Mouse (Mus musculus) midbrain, embryonic 10.5 days (tissue): ENCODE results near the gene Cdh13. TPM values are rescaled to one million over a fixed set of nuclear protein-coding genes. Genes with fewer than 3 reads are reported as not detected.

ENCODE experiments used
- DNase-seq: peaks from one replicate; pipeline ENCODE4 v3.0.0-alpha.2; 2017; ENCODE audit warnings: low spot score
- H3K27ac ChIP-seq: fragments of 300-500 bp; sonication (generic); replicated peaks from 2 replicates; pipeline ENCODE4 v1.5.1; 2016; ENCODE audit warnings: mild to moderate bottlenecking
- H3K27me3 ChIP-seq: fragments of 300-500 bp; sonication (generic); 2 replicates; pipeline ENCODE4 v1.6.1; 2016; ENCODE audit warnings: low read depth, mild to moderate bottlenecking; ENCODE audit not compliant: poor library complexity, severe bottlenecking
- H3K36me3 ChIP-seq: fragments of 300-500 bp; sonication (generic); 2 replicates; pipeline ENCODE4 v1.6.1; 2016; ENCODE audit warnings: mild to moderate bottlenecking, moderate library complexity
- H3K4me1 ChIP-seq: fragments of 300-500 bp; sonication (generic); 2 replicates; pipeline ENCODE4 v1.6.1; 2016
- H3K4me3 ChIP-seq: fragments of 300-500 bp; sonication (generic); 2 replicates; pipeline ENCODE4 v1.5.1; 2016; ENCODE audit warnings: mild to moderate bottlenecking, moderate library complexity
- H3K9me3 ChIP-seq: fragments of 300-500 bp; sonication (generic); replicated peaks from 2 replicates; pipeline ENCODE4 v1.6.1; 2016; ENCODE audit warnings: mild to moderate bottlenecking
- WGBS: fragments of 180-500 bp; shearing (Covaris S2); methylation state at CpG from one replicate; pipeline ENCODE4 v1.1.7; 2016; 5-methylcytosine and 5-hydroxymethylcytosine counted together
- polyA plus RNA-seq: library from polyadenylated mRNA; unstranded; fragments of >200 nt; fragmentation: Nextera tagmentation; extraction: Ambion mirVana; gene quantifications from 2 replicates; pipeline ENCODE4 v1.2.1, GENCODE M21; 2016

Gene Cdh13
- polyA plus RNA-seq, 1 experiment from 2014 or later, result 2.5 TPM

DNA sequence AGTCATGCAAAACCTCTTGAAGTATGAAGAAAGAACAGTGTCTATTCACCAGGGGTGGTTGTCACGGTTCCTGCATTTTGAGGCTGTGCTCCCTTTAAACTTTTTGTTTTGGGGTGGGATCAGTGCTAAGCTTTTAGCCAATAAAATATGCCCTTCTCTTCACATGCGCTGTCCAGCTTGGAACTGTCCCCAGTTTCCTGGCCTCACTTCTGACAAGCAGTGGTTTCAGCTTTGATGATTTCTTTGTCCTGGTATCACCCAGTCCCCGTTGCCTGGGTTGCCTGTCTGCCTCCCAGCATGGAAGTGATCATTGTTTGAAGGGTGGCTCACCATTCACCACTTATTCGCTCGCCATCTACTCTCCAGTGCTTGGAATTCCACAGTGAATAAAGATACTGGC is 156.3 kb downstream of the Cdh13 start:
- no peak for DNase-seq
- no peaks in the 10 kb centered on the region for H3K27me3 ChIP-seq
- H3K4me1 ChIP-seq, result peaks cover 5% of the 10 kb centered on the region; the same call in 1 of the 2 replicates
- no peaks in the 10 kb centered on the region for H3K9me3 ChIP-seq
- 57% methylated on average over 5 of the region's 5 CpGs for WGBS
- H3K36me3 ChIP-seq, result no peaks in the 10 kb centered on the region
- H3K27ac ChIP-seq, result no peak overlapping the region
- no peak overlapping the region for H3K4me3 ChIP-seq

DNA sequence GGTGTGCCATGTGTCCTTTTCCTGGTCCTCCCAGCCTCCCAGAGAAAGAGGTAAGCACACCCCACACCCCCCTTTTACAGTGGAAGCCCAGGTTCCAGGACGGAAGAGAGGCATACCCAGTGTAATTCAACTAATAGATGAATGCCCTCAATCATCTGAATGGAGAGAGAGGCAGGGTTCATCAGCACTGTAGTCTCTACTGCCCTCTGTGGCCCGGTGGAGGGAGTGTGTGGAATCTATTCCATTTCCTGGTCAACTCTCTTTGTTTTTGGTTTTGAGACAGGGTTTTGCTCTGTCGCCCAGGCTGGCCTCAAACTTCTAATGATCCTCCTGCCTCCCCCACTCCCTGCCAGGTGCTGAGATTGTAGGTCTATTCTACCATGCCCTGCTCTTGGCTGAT is 159.8 kb downstream of the Cdh13 start:
- WGBS, result 61% methylated on average over 3 of the region's 3 CpGs
- Histone ChIP-seq H3K4me1 (peaks cover 5% of the 10 kb centered on the region; the same call in 1 of the 2 replicates), H3K36me3 (no peaks in the 10 kb centered on the region), H3K27me3 (no peaks in the 10 kb centered on the region), H3K27ac (no peak overlapping the region), H3K9me3 (no peaks in the 10 kb centered on the region), H3K4me3 (no peak overlapping the region)
- no peak for DNase-seq

GRCm38 (mm10) chr8:118444651-118445207 is 161.2 kb downstream of the Cdh13 start:
- WGBS, result 92% methylated on average over 8 of the region's 8 CpGs
- Histone ChIP-seq H3K4me1 (peaks cover 3% of the 10 kb centered on the region; the same call in 1 of the 2 replicates), H3K9me3 (no peaks in the 10 kb centered on the region)

GRCm38 (mm10) chr8:118446516-118446915 is 163.0 kb downstream of the Cdh13 start:
- no peaks in the 10 kb centered on the region for H3K27me3 ChIP-seq
- 89% methylated on average over 9 of the region's 9 CpGs for WGBS

More at GRCm38 (mm10) chr8:118444651-118445207, 161.2 kb downstream of the Cdh13 start:
- Histone ChIP-seq H3K27ac (no peak overlapping the region), H3K27me3 (no peaks in the 10 kb centered on the region), H3K4me3 (no peak overlapping the region), H3K36me3 (no peaks in the 10 kb centered on the region)
- no peak for DNase-seq

GRCm38 (mm10) chr8:118448011-118448410 is 164.5 kb downstream of the Cdh13 start:
- Histone ChIP-seq H3K9me3 (no peaks in the 10 kb centered on the region), H3K36me3 (no peaks in the 10 kb centered on the region), H3K4me1 (no peaks in the 10 kb centered on the region), H3K4me3 (no peak overlapping the region), H3K27me3 (no peaks in the 10 kb centered on the region), H3K27ac (no peak overlapping the region)
- WGBS, result 95% methylated on average over 6 of the region's 6 CpGs
- DNase-seq, result no peak

More at GRCm38 (mm10) chr8:118446516-118446915, 163.0 kb downstream of the Cdh13 start:
- Histone ChIP-seq H3K4me3 (no peak overlapping the region), H3K9me3 (no peaks in the 10 kb centered on the region), H3K36me3 (no peaks in the 10 kb centered on the region), H3K27ac (no peak overlapping the region), H3K4me1 (no peaks in the 10 kb centered on the region)
- no peak for DNase-seq

DNA sequence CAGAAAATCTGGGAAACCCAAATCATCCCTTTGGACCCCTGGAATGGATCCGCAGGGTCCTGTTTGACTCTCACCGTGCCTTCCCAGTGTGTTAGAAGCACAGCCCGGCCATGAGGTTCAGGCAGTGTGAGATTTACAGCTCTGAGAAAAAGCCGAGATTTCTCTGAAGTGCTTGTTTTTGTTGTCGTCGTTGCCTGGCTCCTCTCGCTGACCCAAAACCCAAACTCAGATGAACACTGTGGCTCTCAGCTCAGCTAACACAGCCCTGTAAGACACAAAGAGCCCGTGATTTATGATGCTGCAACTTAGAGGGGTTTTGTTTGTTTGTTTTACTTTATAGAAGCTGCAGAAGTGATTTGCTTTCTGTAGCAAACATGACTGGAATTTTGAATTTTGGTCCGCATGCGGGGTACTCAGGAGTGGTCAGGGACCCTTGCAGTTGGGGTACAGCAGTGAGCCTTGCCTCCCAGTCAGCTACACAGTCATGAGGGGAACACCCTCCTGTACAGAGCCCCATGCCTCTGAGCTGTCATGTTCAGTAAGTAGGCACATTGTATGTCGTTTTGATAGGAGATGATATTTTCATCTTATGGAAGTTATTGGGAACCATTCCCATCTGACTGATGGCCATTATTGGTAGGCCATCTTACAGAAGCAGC is 169.0 kb downstream of the Cdh13 start:
- WGBS, result 91% methylated on average over 11 of the region's 11 CpGs

DNA sequence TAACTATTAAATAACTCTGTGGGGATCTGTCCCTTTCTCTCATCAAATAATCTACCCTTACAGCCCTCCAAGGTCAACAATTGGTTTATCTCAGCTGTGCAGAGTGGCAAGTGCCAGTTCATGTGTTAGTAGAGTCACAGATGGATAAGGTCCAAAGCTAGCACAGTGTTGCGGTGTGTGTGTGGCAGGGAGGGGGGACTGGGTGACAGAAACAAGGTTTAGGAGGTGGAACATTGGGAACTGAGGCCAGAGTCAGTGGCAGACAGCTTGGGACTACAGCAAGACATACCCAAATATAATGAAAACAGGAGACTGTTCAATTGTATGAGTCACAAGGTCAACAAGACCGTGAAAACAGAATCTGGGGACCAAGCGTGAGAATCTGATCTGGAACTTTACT is 171.7 kb downstream of the Cdh13 start:
- Histone ChIP-seq H3K27me3 (no peaks in the 10 kb centered on the region), H3K4me3 (no peak overlapping the region), H3K4me1 (no peaks in the 10 kb centered on the region), H3K9me3 (no peaks in the 10 kb centered on the region), H3K27ac (no peak overlapping the region), H3K36me3 (no peaks in the 10 kb centered on the region)
- DNase-seq, result no peak
- 78% methylated on average over 3 of the region's 3 CpGs for WGBS

More for the DNA sequence above, 169.0 kb downstream of the Cdh13 start:
- Histone ChIP-seq H3K9me3 (no peaks in the 10 kb centered on the region), H3K36me3 (no peaks in the 10 kb centered on the region), H3K4me1 (no peaks in the 10 kb centered on the region), H3K27ac (no peak overlapping the region), H3K4me3 (no peak overlapping the region), H3K27me3 (no peaks in the 10 kb centered on the region)
- DNase-seq, result no peak

GRCm38 (mm10) chr8:118465330-118465948 is 181.9 kb downstream of the Cdh13 start:
- Histone ChIP-seq H3K27ac (no peak overlapping the region), H3K4me1 (no peaks in the 10 kb centered on the region), H3K27me3 (no peaks in the 10 kb centered on the region), H3K36me3 (no peaks in the 10 kb centered on the region), H3K4me3 (no peak overlapping the region), H3K9me3 (no peaks in the 10 kb centered on the region)
- DNase-seq, result no peak
- WGBS, result 89% methylated on average over 3 of the region's 3 CpGs

GRCm38 (mm10) chr8:118477587-118477986 is 194.1 kb downstream of the Cdh13 start:
- no peaks in the 10 kb centered on the region for H3K36me3 ChIP-seq
- H3K4me1 ChIP-seq, result no peaks in the 10 kb centered on the region
- no peaks in the 10 kb centered on the region for H3K27me3 ChIP-seq
- H3K9me3 ChIP-seq, result no peaks in the 10 kb centered on the region
- H3K4me3 ChIP-seq, result no peak overlapping the region
- DNase-seq, result no peak
- no peak overlapping the region for H3K27ac ChIP-seq
- WGBS, result 73% methylated on average over 9 of the region's 9 CpGs

GRCm38 (mm10) chr8:118488735-118489134 is 205.2 kb downstream of the Cdh13 start:
- H3K27ac ChIP-seq, result no peak overlapping the region
- H3K4me3 ChIP-seq, result no peak overlapping the region
- WGBS, result 81% methylated on average over 4 of the region's 4 CpGs
- H3K4me1 ChIP-seq, result peaks cover 16% of the 10 kb centered on the region
- no peaks in the 10 kb centered on the region for H3K27me3 ChIP-seq
- no peaks in the 10 kb centered on the region for H3K36me3 ChIP-seq
- no peaks in the 10 kb centered on the region for H3K9me3 ChIP-seq
- no peak for DNase-seq

GRCm38 (mm10) chr8:118502509-118502908 is 219.0 kb downstream of the Cdh13 start:
- 71% methylated on average over 8 of the region's 8 CpGs for WGBS
- Histone ChIP-seq H3K9me3 (no peaks in the 10 kb centered on the region), H3K4me1 (peaks cover 13% of the 10 kb centered on the region), H3K27ac (peak overlapping the region; percentile 23; the same call in 1 of the 2 replicates), H3K36me3 (no peaks in the 10 kb centered on the region), H3K4me3 (no peak overlapping the region), H3K27me3 (no peaks in the 10 kb centered on the region)
- DNase-seq, result no peak

DNA sequence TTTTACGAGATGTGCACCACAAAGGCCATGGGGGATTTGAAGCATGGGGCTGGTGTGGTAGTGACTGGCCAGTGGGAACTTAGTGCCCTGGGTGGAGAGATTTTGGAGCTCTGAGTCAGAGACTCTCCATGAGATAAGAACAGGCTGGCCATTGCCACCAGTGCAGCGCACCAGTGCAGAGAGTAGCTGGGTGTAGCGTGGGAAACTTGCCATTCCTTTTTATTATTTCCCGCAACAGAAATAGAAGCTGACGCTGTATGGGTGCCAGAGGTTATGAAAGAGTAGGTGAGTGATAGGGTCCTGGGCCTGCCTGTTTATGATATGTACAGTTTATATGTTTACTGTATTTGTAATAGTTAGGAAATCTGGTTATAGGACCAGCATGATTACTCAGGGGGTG is 225.9 kb downstream of the Cdh13 start:
- H3K36me3 ChIP-seq, result no peaks in the 10 kb centered on the region
- 95% methylated on average over 5 of the region's 5 CpGs for WGBS
- H3K27ac ChIP-seq, result no peak overlapping the region
- no peaks in the 10 kb centered on the region for H3K4me1 ChIP-seq
- no peaks in the 10 kb centered on the region for H3K27me3 ChIP-seq
- H3K4me3 ChIP-seq, result no peak overlapping the region
- DNase-seq, result no peak
- no peaks in the 10 kb centered on the region for H3K9me3 ChIP-seq

DNA sequence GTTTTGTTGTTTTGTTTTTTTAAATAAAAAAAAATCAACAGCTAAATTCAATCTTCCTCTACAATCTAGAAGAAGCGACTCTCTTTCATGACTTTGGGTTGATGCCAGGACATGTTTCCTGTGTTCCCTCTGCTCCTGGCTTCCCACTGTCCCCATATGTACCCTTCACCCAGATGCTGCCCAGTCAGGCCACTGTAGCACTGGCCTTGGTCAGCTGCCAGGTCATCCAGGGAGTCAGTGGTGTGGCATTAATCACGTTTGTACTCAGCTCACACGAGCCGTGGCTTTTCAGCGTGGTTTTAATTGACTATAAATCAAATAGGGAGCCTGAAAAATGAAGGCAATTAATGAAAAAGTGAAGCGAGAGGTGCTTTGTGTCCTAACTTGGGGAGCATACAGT is 229.7 kb downstream of the Cdh13 start:
- peaks cover 6% of the 10 kb centered on the region; the same call in 1 of the 2 replicates for H3K4me1 ChIP-seq
- no peaks in the 10 kb centered on the region for H3K9me3 ChIP-seq
- H3K27me3 ChIP-seq, result no peaks in the 10 kb centered on the region
- H3K4me3 ChIP-seq, result no peak overlapping the region
- no peak for DNase-seq
- no peak overlapping the region for H3K27ac ChIP-seq
- WGBS, result 84% methylated on average over 6 of the region's 6 CpGs
- no peaks in the 10 kb centered on the region for H3K36me3 ChIP-seq
